Mouse (Mus musculus) intestine, embryonic 16.5 days (tissue): ENCODE results near the gene Aqp8. TPM values are rescaled to one million over a fixed set of nuclear protein-coding genes. Genes with fewer than 3 reads are reported as not detected.

Source experiments
- ATAC-seq: fragments of 200-750 bp; cut with Nextera tagmentation; 2 replicates; pipeline ENCODE4 v1.8.0; 2017; ENCODE audit warnings: moderate TSS enrichment, moderate library complexity
- H3K27ac ChIP-seq: fragments of 300-500 bp; sonication (generic); 2 replicates; pipeline ENCODE4 v1.5.1; 2014; ENCODE audit warnings: mild to moderate bottlenecking, low read length
- H3K27me3 ChIP-seq: fragments of 300-500 bp; sonication (generic); replicated peaks from 2 replicates; pipeline ENCODE4 v1.6.1; 2014; ENCODE audit warnings: low read length, control low read depth, mixed read lengths; ENCODE audit not compliant: control insufficient read depth, insufficient read depth
- H3K36me3 ChIP-seq: fragments of 300-500 bp; sonication (generic); 2 replicates; pipeline ENCODE4 v1.6.1; 2014; ENCODE audit warnings: low read length, control low read depth; ENCODE audit not compliant: control insufficient read depth, insufficient read depth
- H3K4me1 ChIP-seq: fragments of 300-500 bp; sonication (generic); 2 replicates; pipeline ENCODE4 v1.6.1; 2014; ENCODE audit warnings: low read length, control low read depth, mixed read lengths; ENCODE audit not compliant: control insufficient read depth, insufficient read depth
- H3K4me2 ChIP-seq: fragments of 300-500 bp; sonication (generic); 2 replicates; pipeline ENCODE4 v1.6.1; 2014; ENCODE audit warnings: low read depth, low read length, control low read depth
- H3K4me3 ChIP-seq: fragments of 300-500 bp; sonication (generic); 2 replicates; pipeline ENCODE4 v1.5.1; 2014; ENCODE audit warnings: mild to moderate bottlenecking, low read length
- H3K9ac ChIP-seq: fragments of 300-500 bp; sonication (generic); 2 replicates; pipeline ENCODE4 v1.6.1; 2014; ENCODE audit warnings: low read depth, low read length
- H3K9me3 ChIP-seq: fragments of 300-500 bp; sonication (generic); 2 replicates; pipeline ENCODE4 v1.6.1; 2016; ENCODE audit warnings: low read length, control low read depth; ENCODE audit not compliant: control insufficient read depth
- WGBS: fragments of 180-500 bp; shearing (Covaris S2); extraction: QIAGEN DNeasy Blood & Tissue Kit; methylation state at CpG from one replicate; pipeline ENCODE4 v1.1.7; 2014; 5-methylcytosine and 5-hydroxymethylcytosine counted together
- polyA plus RNA-seq: library from polyadenylated mRNA; unstranded; fragments of >200 nt; fragmentation: Nextera tagmentation; extraction: Ambion mirVana; gene quantifications from 2 replicates; pipeline ENCODE4 v1.2.1, GENCODE M21; 2015

Gene Aqp8
- polyA plus RNA-seq, 1 experiment from 2014 or later = 33.2 TPM

GRCm38 (mm10) chr7:123461316-123461715 is 775 bp upstream of the Aqp8 start:
- H3K27me3 ChIP-seq = no peaks in the 10 kb centered on the region
- 90% methylated on average over 4 of the region's 4 CpGs for WGBS

GRCm38 (mm10) chr7:123463569-123463968 is 1.5 kb downstream of the Aqp8 start:
- Histone ChIP-seq H3K9me3 (no peaks in the 10 kb centered on the region), H3K4me2 (no peak overlapping the region), H3K36me3 (no peaks in the 10 kb centered on the region), H3K4me1 (peaks cover 7% of the 10 kb centered on the region), H3K27ac (no peak overlapping the region), H3K4me3 (no peak overlapping the region), H3K27me3 (no peaks in the 10 kb centered on the region), H3K9ac (no peak overlapping the region)
- no peak for ATAC-seq
- 85% methylated on average over 4 of the region's 4 CpGs for WGBS

More at GRCm38 (mm10) chr7:123461316-123461715, 775 bp upstream of the Aqp8 start:
- Histone ChIP-seq H3K9me3 (no peaks in the 10 kb centered on the region), H3K4me2 (no peak overlapping the region), H3K9ac (no peak overlapping the region), H3K36me3 (no peaks in the 10 kb centered on the region), H3K27ac (no peak overlapping the region), H3K4me3 (no peak overlapping the region), H3K4me1 (peaks cover 7% of the 10 kb centered on the region)
- ATAC-seq = no peak

GRCm38 (mm10) chr7:123465692-123466387 is 3.7 kb downstream of the Aqp8 start:
- H3K4me1 ChIP-seq = peaks cover 7% of the 10 kb centered on the region; the same call in 1 of the 2 replicates
- no peaks in the 10 kb centered on the region for H3K27me3 ChIP-seq
- H3K9me3 ChIP-seq = no peaks in the 10 kb centered on the region
- H3K36me3 ChIP-seq = no peaks in the 10 kb centered on the region
- H3K4me3 ChIP-seq = no peak overlapping the region
- H3K9ac ChIP-seq = no peak overlapping the region
- H3K4me2 ChIP-seq = no peak overlapping the region
- ATAC-seq = peak; percentile 38; the same call in 1 of the 2 replicates
- no peak overlapping the region for H3K27ac ChIP-seq
- 30% methylated on average over 6 of the region's 6 CpGs for WGBS

- Histone ChIP-seq H3K4me3 (no peak overlapping the region), H3K27me3 (no peaks in the 10 kb centered on the region), H3K4me1 (no peaks in the 10 kb centered on the region), H3K4me2 (no peak overlapping the region), H3K27ac (no peak overlapping the region), H3K9ac (no peak overlapping the region), H3K36me3 (no peaks in the 10 kb centered on the region), H3K9me3 (no peaks in the 10 kb centered on the region)
- ATAC-seq = no peak
- WGBS = 84% methylated on average over 1 of the region's 1 CpGs
Measured at GRCm38 (mm10) chr7:123467961-123468360, 5.9 kb downstream of the Aqp8 start.

GRCm38 (mm10) chr7:123487703-123488102 is 25.6 kb downstream of the Aqp8 start:
- no peak for ATAC-seq
- no peak overlapping the region for H3K4me2 ChIP-seq
- 59% methylated on average over 5 of the region's 5 CpGs for WGBS

GRCm38 (mm10) chr7:123499481-123500238 is 37.6 kb downstream of the Aqp8 start:
- no peaks in the 10 kb centered on the region for H3K27me3 ChIP-seq
- H3K9me3 ChIP-seq = no peaks in the 10 kb centered on the region
- peak overlapping the region; percentile 98 for H3K4me2 ChIP-seq
- 0 out of 2 replicates have a peak, but pooled peaks have one; percentile 8 for ATAC-seq
- no peak overlapping the region for H3K27ac ChIP-seq
- 40% methylated on average over 19 of the region's 19 CpGs for WGBS
- H3K9ac ChIP-seq = peak overlapping the region; percentile 69
- peak overlapping the region; percentile 66 for H3K4me3 ChIP-seq
- H3K4me1 ChIP-seq = peaks cover 7% of the 10 kb centered on the region; the same call in 1 of the 2 replicates
- H3K36me3 ChIP-seq = no peaks in the 10 kb centered on the region

More at GRCm38 (mm10) chr7:123487703-123488102, 25.6 kb downstream of the Aqp8 start:
- no peaks in the 10 kb centered on the region for H3K27me3 ChIP-seq
- H3K9ac ChIP-seq = no peak overlapping the region
- H3K27ac ChIP-seq = no peak overlapping the region
- no peaks in the 10 kb centered on the region for H3K9me3 ChIP-seq
- no peaks in the 10 kb centered on the region for H3K4me1 ChIP-seq
- no peak overlapping the region for H3K4me3 ChIP-seq
- no peaks in the 10 kb centered on the region for H3K36me3 ChIP-seq

GRCm38 (mm10) chr7:123500239-123501219 is 38.4 kb downstream of the Aqp8 start, which contains the start of gene Zkscan2:
Zkscan2 (minus strand) TSS chr7:123500449.
- H3K9me3 ChIP-seq = no peaks in the 10 kb centered on the region

GRCm38 (mm10) chr7:123503358-123503757 is 41.3 kb downstream of the Aqp8 start:
- Histone ChIP-seq H3K4me2 (no peak overlapping the region), H3K4me3 (no peak overlapping the region), H3K27ac (no peak overlapping the region), H3K36me3 (no peaks in the 10 kb centered on the region; the same call in 1 of the 2 replicates), H3K9ac (no peak overlapping the region), H3K4me1 (peaks cover 7% of the 10 kb centered on the region; the same call in 1 of the 2 replicates), H3K27me3 (no peaks in the 10 kb centered on the region), H3K9me3 (0 out of 2 replicates have a peak, but pooled peaks cover 6% of the 10 kb centered on the region)
- no peak for ATAC-seq
- WGBS = 23% methylated on average over 1 of the region's 1 CpGs

More at GRCm38 (mm10) chr7:123500239-123501219, 38.4 kb downstream of the Aqp8 start, which contains the start of gene Zkscan2:
- H3K4me3 ChIP-seq = peak within 1 kb of the TSS; percentile 66
- peak; percentile 92 for ATAC-seq
- H3K27me3 ChIP-seq = no peaks in the 10 kb centered on the region
- peak within 1 kb of the TSS; percentile 98 for H3K4me2 ChIP-seq
- H3K27ac ChIP-seq = no peak within 1 kb of the TSS
- peaks cover 7% of the 10 kb centered on the region; the same call in 1 of the 2 replicates for H3K4me1 ChIP-seq
- no peaks in the 10 kb centered on the region for H3K36me3 ChIP-seq
- 2% methylated on average over 71 of the region's 71 CpGs for WGBS
- peak within 1 kb of the TSS; percentile 69 for H3K9ac ChIP-seq
